Mouse (Mus musculus) liver, adult 2 months (tissue): ENCODE measurements at regions not wholly inside any gene's neighbourhood (a gene's known extent, or its start where the extent isn't known, plus 50 kb on each side); places are given as distances from the start of the nearest gene placed in this dataset.
A peak's percentile ranks its signal among the peaks of the same experiment; 100 is the strongest.
"Not testable (repeated sequence)": the region's sequence is repeated elsewhere in the genome, so short reads cannot be mapped to it uniquely, and the experiment has no call there.

ENCODE experiments used
- DNase-seq: peaks from one replicate; pipeline ENCODE4 v3.0.0-alpha.2; 2011; ENCODE audit warnings: low read depth, low spot score; ENCODE audit errors: extremely low read depth
- H3K27ac ChIP-seq: fragments of 200-500 bp; replicated peaks from 2 replicates; pipeline ENCODE4 v1.5.1; 2012; ENCODE audit warnings: low read depth, mild to moderate bottlenecking, control low read depth, inconsistent platforms, low read length; ENCODE audit not compliant: insufficient read depth
- H3K27me3 ChIP-seq: fragments of 200-500 bp; 2 replicates; pipeline ENCODE4 v1.6.1; 2012; ENCODE audit warnings: mild to moderate bottlenecking, moderate library complexity, low read length, inconsistent platforms; ENCODE audit not compliant: control insufficient read depth, insufficient read depth
- H3K36me3 ChIP-seq: fragments of 200-500 bp; 2 replicates; pipeline ENCODE4 v1.6.1; 2012; ENCODE audit warnings: low read length, inconsistent platforms; ENCODE audit not compliant: control insufficient read depth, insufficient read depth
- H3K4me1 ChIP-seq: fragments of 200-500 bp; 2 replicates; pipeline ENCODE4 v1.6.1; 2011; ENCODE audit warnings: low read length; ENCODE audit not compliant: control insufficient read depth, insufficient read depth
- H3K4me3 ChIP-seq: fragments of 200-500 bp; 2 replicates; pipeline ENCODE4 v1.5.1; 2011; ENCODE audit warnings: low read depth, mild to moderate bottlenecking, control low read depth, low read length, moderate library complexity; ENCODE audit not compliant: insufficient read depth
- H3K79me2 ChIP-seq: fragments of 200-500 bp; 2 replicates; pipeline ENCODE4 v1.6.1; 2012; ENCODE audit warnings: inconsistent platforms, mild to moderate bottlenecking, low read length, moderate library complexity; ENCODE audit not compliant: control insufficient read depth, insufficient read depth
- H3K9ac ChIP-seq: fragments of 200-500 bp; 2 replicates; pipeline ENCODE4 v1.6.1; 2012; ENCODE audit warnings: low read depth, mild to moderate bottlenecking, control low read depth, inconsistent platforms, low read length
- CTCF ChIP-seq: fragments of 200-500 bp; IDR thresholded peaks from 2 replicates; pipeline ENCODE4 v1.5.1; 2011; ENCODE audit warnings: low read depth, low read length, control low read depth
- POLR2A ChIP-seq: fragments of 200-500 bp; IDR thresholded peaks from 2 replicates; pipeline ENCODE4 v1.6.1; 2011; ENCODE audit warnings: low read length, control low read depth; ENCODE audit not compliant: insufficient read depth; ENCODE audit errors: extremely low read depth
- WGBS: fragments of 180-500 bp; shearing (Covaris S2); methylation state at CpG from one replicate; pipeline ENCODE4 v1.1.7; 2018; 5-methylcytosine and 5-hydroxymethylcytosine counted together

DNA sequence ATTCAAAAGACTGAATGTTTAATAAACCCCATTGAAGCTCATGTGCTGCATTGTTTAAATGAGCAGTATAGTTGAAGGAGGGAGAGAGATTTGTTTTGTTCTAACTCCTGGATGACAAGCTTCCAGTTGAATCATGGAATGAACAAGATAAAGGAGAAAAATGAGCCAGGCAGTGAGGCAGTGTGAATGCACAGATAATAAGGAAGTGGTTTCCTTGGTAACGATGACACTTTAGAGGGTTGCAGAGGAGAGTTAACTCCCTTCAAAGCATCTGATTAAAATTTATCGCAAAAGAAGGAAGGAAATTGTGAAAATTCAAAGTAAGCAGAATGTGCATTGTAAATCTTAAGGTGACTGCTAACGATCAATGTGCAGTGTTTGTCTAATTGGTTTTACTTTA, 346.9 kb upstream of the Kynu start:
- WGBS: 75% methylated on average over 3 of the region's 3 CpGs
- TF ChIP-seq CTCF: no peak
- TF ChIP-seq POLR2A: no peak
- no peaks in the 10 kb centered on the region for H3K79me2 ChIP-seq

DNA sequence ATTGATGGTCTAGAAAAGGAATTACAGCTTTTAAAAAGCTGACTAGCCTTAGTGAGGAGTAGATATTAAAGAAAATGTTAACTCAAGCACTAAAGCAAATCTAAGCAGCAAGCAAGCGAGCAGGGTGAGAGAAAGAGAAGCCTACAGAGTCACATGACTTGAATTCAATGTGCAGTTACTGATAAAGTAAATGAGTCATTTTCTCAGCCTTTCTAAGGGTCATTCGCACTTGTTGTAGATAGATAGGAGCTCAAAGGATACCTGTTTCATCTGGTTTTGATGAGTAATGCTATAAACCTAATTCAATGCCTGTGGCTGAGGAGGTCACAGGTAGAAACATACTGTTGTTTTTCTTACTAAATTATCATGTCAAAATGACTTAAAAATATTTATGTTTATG, 341.2 kb upstream of the Kynu start:
- WGBS: 50% methylated on average over 2 of the region's 2 CpGs
- H3K27ac ChIP-seq: no peak overlapping the region
- no peaks in the 10 kb centered on the region for H3K27me3 ChIP-seq
- H3K36me3 ChIP-seq: no peaks in the 10 kb centered on the region
- H3K4me1 ChIP-seq: no peaks in the 10 kb centered on the region
- no peak for TF ChIP-seq CTCF
- no peak for TF ChIP-seq POLR2A
- no peaks in the 10 kb centered on the region for H3K79me2 ChIP-seq
- no peak overlapping the region for H3K9ac ChIP-seq
- DNase-seq: no peak
- no peak overlapping the region for H3K4me3 ChIP-seq

More for the DNA sequence above, 346.9 kb upstream of the Kynu start:
- no peak for DNase-seq
- Histone ChIP-seq H3K27me3 (no peaks in the 10 kb centered on the region), H3K4me1 (no peaks in the 10 kb centered on the region), H3K27ac (no peak overlapping the region), H3K36me3 (no peaks in the 10 kb centered on the region), H3K4me3 (no peak overlapping the region), H3K9ac (no peak overlapping the region)

DNA sequence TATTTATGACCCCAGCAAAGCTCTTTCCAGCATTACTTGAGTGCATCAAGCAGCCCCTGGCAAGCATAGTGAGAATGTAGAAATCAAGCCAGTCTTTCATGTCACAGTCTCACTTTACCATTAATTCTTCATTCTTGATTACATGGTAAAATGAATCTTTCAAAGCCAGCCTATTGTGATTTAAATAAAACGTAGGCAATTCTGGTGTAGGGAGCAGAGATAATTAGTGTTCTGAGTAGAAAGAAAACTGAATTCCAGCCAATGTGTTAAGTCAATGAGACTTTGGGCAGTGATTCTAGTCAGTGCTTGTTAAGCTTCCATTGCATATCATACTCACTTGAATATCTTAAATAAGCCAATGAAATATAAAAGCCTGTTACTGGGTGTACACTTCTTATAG, 338.0 kb upstream of the Kynu start:
- 51% methylated on average over 1 of the region's 1 CpGs for WGBS
- no peaks in the 10 kb centered on the region for H3K4me1 ChIP-seq
- no peaks in the 10 kb centered on the region for H3K36me3 ChIP-seq
- DNase-seq: no peak
- H3K27me3 ChIP-seq: no peaks in the 10 kb centered on the region
- H3K79me2 ChIP-seq: no peaks in the 10 kb centered on the region
- no peak overlapping the region for H3K27ac ChIP-seq
- no peak for TF ChIP-seq POLR2A
- no peak for TF ChIP-seq CTCF
- no peak overlapping the region for H3K4me3 ChIP-seq
- H3K9ac ChIP-seq: no peak overlapping the region

DNA sequence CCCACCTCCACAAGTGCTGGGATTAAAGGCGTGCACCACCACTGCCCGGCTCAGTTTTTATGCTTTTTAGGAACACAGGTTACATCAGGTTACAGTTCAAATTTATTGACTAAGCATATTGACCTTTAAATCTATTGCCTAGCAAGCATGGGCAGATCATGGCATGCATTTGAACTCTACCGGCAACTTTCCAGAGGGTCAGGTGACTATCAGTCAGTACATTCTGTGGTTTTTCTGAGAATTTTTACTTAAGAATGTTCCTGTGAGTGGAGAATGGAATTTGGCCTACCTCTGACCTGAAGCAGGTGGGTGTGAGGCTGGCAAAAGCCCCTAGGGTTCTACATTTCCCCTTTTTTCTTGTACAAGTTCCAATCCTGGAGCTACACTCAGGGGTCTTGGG, 332.4 kb upstream of the Kynu start:
- no peak for TF ChIP-seq CTCF
- TF ChIP-seq POLR2A: no peak
- no peaks in the 10 kb centered on the region for H3K27me3 ChIP-seq
- 26% methylated on average over 3 of the region's 3 CpGs for WGBS
- H3K79me2 ChIP-seq: no peaks in the 10 kb centered on the region
- H3K9ac ChIP-seq: no peak overlapping the region
- no peak overlapping the region for H3K4me3 ChIP-seq
- H3K36me3 ChIP-seq: no peaks in the 10 kb centered on the region
- H3K27ac ChIP-seq: no peak overlapping the region
- peak; percentile 78 for DNase-seq
- H3K4me1 ChIP-seq: 0 out of 2 replicates have a peak, but pooled peaks cover 2% of the 10 kb centered on the region

DNA sequence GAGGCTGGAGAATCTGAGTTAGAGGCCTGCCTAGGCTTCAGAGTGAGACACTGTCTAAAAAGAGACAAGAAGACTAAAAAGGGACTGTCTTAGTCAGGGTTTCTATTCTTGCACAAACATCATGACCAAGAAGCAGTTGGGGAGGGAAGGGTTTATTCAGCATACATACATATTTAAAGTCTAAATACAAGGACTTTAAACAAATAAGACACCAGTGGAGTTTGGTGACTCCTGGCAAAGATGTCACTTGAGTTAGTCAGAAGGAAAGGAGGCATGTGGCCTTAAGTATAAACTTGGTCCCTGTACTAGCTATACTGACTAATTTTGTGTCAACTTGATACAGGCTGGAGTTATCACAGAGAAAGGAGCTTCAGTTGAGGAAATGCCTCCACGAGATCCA, 330.4 kb upstream of the Kynu start:
- WGBS: 39% methylated on average over 1 of the region's 1 CpGs
- not testable (repeated sequence) for H3K9ac ChIP-seq, DNase-seq, H3K36me3 ChIP-seq, H3K4me1 ChIP-seq, H3K4me3 ChIP-seq, H3K27ac ChIP-seq, H3K27me3 ChIP-seq, H3K79me2 ChIP-seq

DNA sequence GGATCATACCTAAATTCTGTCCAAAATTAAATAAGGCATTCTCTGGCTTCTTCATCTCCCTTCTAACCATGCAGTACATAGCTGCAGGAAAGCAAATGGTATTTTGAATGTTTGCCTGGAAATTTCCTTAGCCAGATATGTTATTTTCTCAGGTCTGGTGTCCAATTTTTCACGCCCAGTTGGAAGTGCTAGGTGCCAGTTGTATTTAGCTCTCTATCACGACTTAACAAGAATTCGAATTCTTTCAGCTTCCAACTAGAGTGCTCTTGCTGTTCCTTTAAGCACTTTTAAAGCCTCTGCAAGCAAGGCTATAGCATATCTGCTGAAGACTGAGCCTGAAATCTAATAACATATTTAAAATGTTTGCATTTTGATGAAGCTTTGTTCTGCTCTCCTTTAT, 308.3 kb upstream of the Kynu start:
- Histone ChIP-seq H3K36me3 (no peaks in the 10 kb centered on the region), H3K27ac (no peak overlapping the region), H3K9ac (no peak overlapping the region), H3K4me1 (peaks cover 4% of the 10 kb centered on the region; the same call in 1 of the 2 replicates), H3K79me2 (no peaks in the 10 kb centered on the region), H3K27me3 (no peaks in the 10 kb centered on the region), H3K4me3 (no peak overlapping the region)
- no peak for DNase-seq
- TF ChIP-seq POLR2A (no peak), CTCF (no peak)
- WGBS: 76% methylated on average over 3 of the region's 3 CpGs
